Mouse (Mus musculus) induced T-regulatory cell, adult 2 months (primary cell): ENCODE measurements at regions not wholly inside any gene's neighbourhood (a gene's known extent, or its start where the extent isn't known, plus 50 kb on each side); places are given as distances from the start of the nearest gene placed in this dataset.

Experiments used
- DNase-seq: peaks from one replicate; pipeline ENCODE4 v3.0.0-alpha.2; 2012; ENCODE audit warnings: low read depth

DNA sequence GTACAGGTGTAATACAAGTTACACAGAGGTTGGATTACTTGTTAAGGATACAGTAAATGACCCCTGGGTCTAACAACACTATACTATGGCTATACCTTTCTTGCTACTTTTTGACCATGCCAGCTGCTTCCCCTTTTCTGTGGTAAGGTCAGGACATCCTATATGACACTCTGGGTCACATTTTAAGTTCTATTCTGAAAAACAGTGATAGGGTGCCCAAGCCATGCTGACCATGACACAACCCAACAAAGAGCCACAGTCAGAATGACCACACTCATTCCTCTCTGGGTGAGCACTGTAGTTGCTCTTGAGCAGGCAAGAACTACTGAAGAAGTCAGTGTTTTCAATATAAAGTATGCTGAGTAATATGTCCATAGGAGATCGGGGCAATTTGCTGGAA is 64.3 kb upstream of the Tnfsf11 start:
- DNase-seq, result no peak

DNA sequence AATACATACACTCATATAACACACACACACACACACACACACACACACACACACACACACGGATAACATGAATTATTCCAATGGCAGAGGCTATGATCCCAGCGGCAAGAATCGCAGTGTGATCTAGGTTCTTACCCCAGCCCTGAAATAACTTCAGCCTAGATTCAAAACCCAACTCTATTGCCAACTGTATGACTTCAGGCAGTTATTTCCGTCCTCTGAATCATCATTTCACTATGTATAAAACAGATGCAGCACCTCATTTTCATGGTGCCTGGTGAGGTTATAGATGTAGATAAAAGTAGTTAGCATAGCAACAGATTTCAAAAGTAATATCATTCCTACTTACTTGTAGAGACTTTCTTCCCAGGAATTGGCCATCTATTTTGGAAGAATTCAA is 61.0 kb upstream of the Tnfsf11 start:
- DNase-seq, result no peak

DNA sequence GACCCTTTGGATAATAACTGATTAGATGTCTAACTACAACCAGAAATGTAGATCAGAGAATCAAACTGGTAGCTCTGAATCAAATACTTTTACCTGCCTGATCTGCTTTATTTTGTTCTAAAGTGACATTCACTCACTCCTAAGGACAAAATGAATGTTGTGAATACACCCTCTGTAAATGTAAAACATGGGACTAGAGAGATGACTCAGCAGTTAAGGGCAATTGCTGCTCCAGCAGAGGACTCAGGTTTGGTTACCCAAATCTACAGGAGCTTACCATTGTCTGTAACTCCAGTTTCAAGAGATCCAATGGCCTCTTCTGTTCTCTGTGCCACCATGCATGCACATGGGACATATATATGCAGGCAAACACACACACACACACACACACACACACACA is 57.0 kb upstream of the Tnfsf11 start:
- DNase-seq, result no peak

DNA sequence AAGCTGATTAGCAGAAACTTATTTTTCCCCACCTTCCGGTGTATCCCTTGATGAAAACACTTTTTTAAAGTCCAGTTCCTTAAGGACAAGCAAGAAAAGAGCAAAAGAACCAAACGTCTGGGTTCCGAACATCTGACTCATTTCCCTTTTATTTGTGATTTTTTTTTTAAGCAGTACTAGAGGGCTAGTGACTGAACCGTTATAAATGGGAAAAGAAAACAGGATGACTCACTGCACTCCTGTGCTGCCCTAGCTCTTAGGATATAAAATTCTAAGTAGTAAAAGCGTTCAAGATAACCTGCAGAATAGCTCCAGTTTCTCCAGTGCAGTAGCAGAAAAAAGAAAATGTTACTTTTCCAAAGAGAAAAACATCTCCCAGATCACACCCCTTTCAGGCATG is 55.3 kb upstream of the Tnfsf11 start:
- DNase-seq, result no peak
